Mouse (Mus musculus) midbrain, embryonic 13.5 days (tissue): ENCODE data around the gene Prss35. TPM values are rescaled to one million over a fixed set of nuclear protein-coding genes. Genes with fewer than 3 reads are reported as not detected.

ENCODE experiments used
- polyA plus RNA-seq: library from polyadenylated mRNA; unstranded; fragments of >200 nt; fragmentation: Nextera tagmentation; extraction: Ambion mirVana; gene quantifications from 2 replicates; pipeline ENCODE4 v1.2.1, GENCODE M21; 2015

The Prss35 gene
- polyA plus RNA-seq, 1 experiment from 2014 or later, result 1.7 TPM

Other genes starting within 250 kb of the Prss35 start
- gene Pgm3, start 171.8 kb upstream of the Prss35 start, polyA plus RNA-seq, result 39.7 and 40.2 TPM in 2 replicates
- 6.8 and 7.1 TPM in 2 replicates for gene Rwdd2a, start 171.7 kb upstream of the Prss35 start, polyA plus RNA-seq
- 18.7 and 20.1 TPM in 2 replicates for gene Me1, start 47.7 kb upstream of the Prss35 start, polyA plus RNA-seq
- 84.0 and 88.6 TPM in 2 replicates for gene Snap91, start 137.0 kb downstream of the Prss35 start, polyA plus RNA-seq